Mouse (Mus musculus): ENCODE measurements around the gene Npas1.

- TF ChIP-seq CTCF (IDR thresholded peaks at IDR 0.05; ENCODE audit: low read depth, low read length) (no peak), TAL1 (conservative IDR thresholded peaks at IDR 0.05; ENCODE audit: low read depth, low read length) (no peak), GATA1 (IDR thresholded peaks at IDR 0.05; ENCODE audit: borderline replicate concordance, low read length) (no peak)
Measured at GRCm38 (mm10) chr7:16525995-16526394, 48.5 kb upstream of the Npas1 start.

Data from G1E (cell line).